Mouse (Mus musculus): ENCODE data around the gene Alox8. TPM values are rescaled to one million over a fixed set of nuclear protein-coding genes. Genes with fewer than 3 reads are reported as not detected.

The Alox8 gene
- polyA plus RNA-seq, 1 experiment = not detected

DNA sequence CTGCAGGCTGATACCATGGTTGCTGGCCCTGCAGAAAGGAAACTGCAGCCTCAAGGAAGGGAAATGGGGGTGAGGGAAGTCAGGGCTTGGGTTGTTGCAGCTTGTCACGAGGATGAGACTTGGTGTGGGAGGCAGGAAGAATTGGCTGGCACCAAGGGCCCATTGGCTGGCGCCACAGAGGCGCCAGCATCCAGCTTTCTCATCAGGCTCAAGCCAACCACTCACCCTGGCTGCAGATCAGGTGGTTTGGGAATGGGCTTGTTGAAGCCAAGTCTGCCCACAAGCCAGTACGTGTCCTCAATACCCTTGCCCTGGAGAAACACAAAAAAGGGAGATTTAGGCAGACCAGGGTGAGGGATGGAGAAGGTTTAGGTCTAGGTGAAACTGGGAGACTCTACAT is 25.5 kb upstream of the Alox8 start:
- no peaks in the 10 kb centered on the region for H3K9me3 ChIP-seq (ENCODE audit: control insufficient read depth, low read length)
- H3K4me1 ChIP-seq (ENCODE audit: control insufficient read depth) = no peaks in the 10 kb centered on the region
- no peaks in the 10 kb centered on the region for H3K36me3 ChIP-seq (ENCODE audit: control insufficient read depth)
- TF ChIP-seq TAL1 (IDR thresholded peaks at IDR 0.05; ENCODE audit: low read length) (no peak), GATA1 (IDR thresholded peaks at IDR 0.05; ENCODE audit: low read length) (no peak)
- no peak overlapping the region for H3K4me3 ChIP-seq (replicated peaks)
- H3K27me3 ChIP-seq (ENCODE audit: control insufficient read depth) = peaks cover 7% of the 10 kb centered on the region

GRCm38 (mm10) chr11:69221070-69221469 is 23.4 kb upstream of the Alox8 start:
- no peaks in the 10 kb centered on the region for H3K4me1 ChIP-seq (ENCODE audit: control insufficient read depth)
- no peaks in the 10 kb centered on the region; the same call in 1 of the 2 replicates for H3K27me3 ChIP-seq (ENCODE audit: control insufficient read depth)
- TF ChIP-seq TAL1 (IDR thresholded peaks at IDR 0.05; ENCODE audit: low read length) = no peak
- TF ChIP-seq GATA1 (IDR thresholded peaks at IDR 0.05; ENCODE audit: low read length) = no peak

GRCm38 (mm10) chr11:69218661-69219060 is 21.0 kb upstream of the Alox8 start:
- Histone ChIP-seq H3K36me3 (ENCODE audit: control insufficient read depth) (no peaks in the 10 kb centered on the region), H3K27me3 (ENCODE audit: control insufficient read depth) (no peaks in the 10 kb centered on the region; the same call in 1 of the 2 replicates), H3K4me3 (replicated peaks) (no peak overlapping the region), H3K4me1 (ENCODE audit: control insufficient read depth) (no peaks in the 10 kb centered on the region), H3K9me3 (ENCODE audit: control insufficient read depth, low read length) (no peaks in the 10 kb centered on the region)
- TF ChIP-seq GATA1 (IDR thresholded peaks at IDR 0.05; ENCODE audit: low read length) = no peak
- TF ChIP-seq TAL1 (IDR thresholded peaks at IDR 0.05; ENCODE audit: low read length) = no peak

More at GRCm38 (mm10) chr11:69221070-69221469, 23.4 kb upstream of the Alox8 start:
- Histone ChIP-seq H3K9me3 (ENCODE audit: control insufficient read depth, low read length) (no peaks in the 10 kb centered on the region), H3K4me3 (replicated peaks) (no peak overlapping the region), H3K36me3 (ENCODE audit: control insufficient read depth) (no peaks in the 10 kb centered on the region)

GRCm38 (mm10) chr11:69217411-69217810 is 19.8 kb upstream of the Alox8 start:
- Histone ChIP-seq H3K4me3 (replicated peaks) (no peak overlapping the region), H3K4me1 (ENCODE audit: control insufficient read depth) (no peaks in the 10 kb centered on the region), H3K9me3 (ENCODE audit: control insufficient read depth, low read length) (no peaks in the 10 kb centered on the region), H3K36me3 (ENCODE audit: control insufficient read depth) (no peaks in the 10 kb centered on the region), H3K27me3 (ENCODE audit: control insufficient read depth) (no peaks in the 10 kb centered on the region; the same call in 1 of the 2 replicates)
- TF ChIP-seq TAL1 (IDR thresholded peaks at IDR 0.05; ENCODE audit: low read length) = no peak
- TF ChIP-seq GATA1 (IDR thresholded peaks at IDR 0.05; ENCODE audit: low read length) = no peak

DNA sequence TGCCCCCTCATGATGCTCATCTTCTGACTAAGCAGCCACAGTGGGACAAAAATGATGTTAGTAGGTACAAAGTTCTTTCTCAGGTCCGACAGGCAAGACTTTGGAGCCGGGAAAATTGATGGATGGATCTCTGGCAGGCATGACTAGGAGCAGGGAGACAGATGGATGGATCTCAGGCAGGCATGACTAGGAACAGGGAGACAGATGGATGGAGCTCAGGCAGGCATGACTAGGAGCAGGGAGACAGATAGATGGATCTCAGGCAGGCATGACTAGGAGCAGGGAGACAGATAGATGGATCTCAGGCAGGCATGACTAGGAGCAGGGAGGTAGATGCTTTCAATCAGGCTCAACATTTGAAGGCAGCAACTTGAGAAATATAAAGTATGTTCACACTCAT is 13.8 kb upstream of the Alox8 start:
- no peaks in the 10 kb centered on the region for H3K4me1 ChIP-seq (ENCODE audit: control insufficient read depth)
- TF ChIP-seq GATA1 (IDR thresholded peaks at IDR 0.05; ENCODE audit: low read length) (no peak), TAL1 (IDR thresholded peaks at IDR 0.05; ENCODE audit: low read length) (no peak)
- no peaks in the 10 kb centered on the region for H3K36me3 ChIP-seq (ENCODE audit: control insufficient read depth)
- peaks cover 4% of the 10 kb centered on the region; the same call in 1 of the 2 replicates for H3K27me3 ChIP-seq (ENCODE audit: control insufficient read depth)
- no peak overlapping the region for H3K4me3 ChIP-seq (replicated peaks)
- H3K9me3 ChIP-seq (ENCODE audit: control insufficient read depth, low read length) = no peaks in the 10 kb centered on the region

GRCm38 (mm10) chr11:69202469-69203230 is 5.0 kb upstream of the Alox8 start:
- Histone ChIP-seq H3K27me3 (ENCODE audit: control insufficient read depth) (peaks cover 19% of the 10 kb centered on the region), H3K36me3 (ENCODE audit: control insufficient read depth) (no peaks in the 10 kb centered on the region), H3K9me3 (ENCODE audit: control insufficient read depth, low read length) (no peaks in the 10 kb centered on the region), H3K4me1 (ENCODE audit: control insufficient read depth) (no peaks in the 10 kb centered on the region), H3K4me3 (replicated peaks) (no peak overlapping the region)
- TF ChIP-seq TAL1 (IDR thresholded peaks at IDR 0.05; ENCODE audit: low read length) (no peak), GATA1 (IDR thresholded peaks at IDR 0.05; ENCODE audit: low read length) (no peak)

DNA sequence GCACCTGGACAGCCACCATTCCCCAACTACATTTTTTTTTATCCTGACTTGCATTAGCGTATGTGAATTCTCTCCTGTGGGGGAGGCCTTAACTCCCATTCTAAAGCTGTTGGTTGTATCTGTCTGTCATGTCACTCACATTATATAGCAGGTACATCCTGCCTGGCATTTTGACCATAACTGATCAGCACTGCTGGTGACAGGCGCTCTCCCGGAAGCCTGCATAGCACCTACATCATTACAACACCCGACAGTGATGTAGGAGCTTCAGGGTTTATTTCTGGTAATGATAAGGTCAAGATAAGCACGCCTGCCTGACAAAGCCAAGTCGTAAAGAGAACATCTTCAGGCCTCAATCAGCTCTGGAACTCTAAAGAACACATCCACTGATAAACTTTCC is 2.6 kb upstream of the Alox8 start:
- no peak overlapping the region for H3K4me3 ChIP-seq (replicated peaks)
- peaks cover 36% of the 10 kb centered on the region for H3K27me3 ChIP-seq (ENCODE audit: control insufficient read depth)
- TF ChIP-seq TAL1 (IDR thresholded peaks at IDR 0.05; ENCODE audit: low read length) = no peak
- no peak for TF ChIP-seq GATA1 (IDR thresholded peaks at IDR 0.05; ENCODE audit: low read length)

GRCm38 (mm10) chr11:69199251-69199650 is 1.6 kb upstream of the Alox8 start:
- TF ChIP-seq GATA1 (IDR thresholded peaks at IDR 0.05; ENCODE audit: low read length) (no peak), TAL1 (IDR thresholded peaks at IDR 0.05; ENCODE audit: low read length) (no peak)
- Histone ChIP-seq H3K4me3 (replicated peaks) (no peak overlapping the region), H3K36me3 (ENCODE audit: control insufficient read depth) (no peaks in the 10 kb centered on the region), H3K4me1 (ENCODE audit: control insufficient read depth) (no peaks in the 10 kb centered on the region), H3K27me3 (ENCODE audit: control insufficient read depth) (peaks cover 41% of the 10 kb centered on the region), H3K9me3 (ENCODE audit: control insufficient read depth, low read length) (no peaks in the 10 kb centered on the region)

More for the DNA sequence above, 2.6 kb upstream of the Alox8 start:
- Histone ChIP-seq H3K4me1 (ENCODE audit: control insufficient read depth) (no peaks in the 10 kb centered on the region), H3K9me3 (ENCODE audit: control insufficient read depth, low read length) (no peaks in the 10 kb centered on the region), H3K36me3 (ENCODE audit: control insufficient read depth) (no peaks in the 10 kb centered on the region)

DNA sequence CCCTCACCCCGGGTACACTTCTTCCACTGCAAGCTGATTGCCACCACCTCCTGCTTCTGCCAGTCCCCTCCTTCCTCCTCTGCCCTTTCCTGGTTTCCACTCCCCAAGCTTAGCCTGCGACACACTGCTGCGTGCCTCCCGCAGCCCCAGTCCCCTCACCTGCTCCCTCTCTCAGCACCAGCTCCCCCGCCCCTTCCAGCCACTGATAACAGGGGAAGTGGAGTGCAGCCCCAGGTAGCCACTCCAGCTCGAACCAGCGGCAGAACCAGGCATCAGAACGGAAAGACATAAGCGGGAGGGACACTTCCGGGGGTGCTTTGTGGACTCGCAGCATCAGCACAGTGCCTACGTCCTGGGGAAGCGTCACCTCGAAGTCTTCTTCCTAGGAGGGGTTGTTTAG is 449 bp downstream of the Alox8 start:
- no peaks in the 10 kb centered on the region for H3K9me3 ChIP-seq (ENCODE audit: control insufficient read depth, low read length)
- no peak overlapping the region for H3K4me3 ChIP-seq (replicated peaks)
- no peaks in the 10 kb centered on the region for H3K36me3 ChIP-seq (ENCODE audit: control insufficient read depth)
- peaks cover 46% of the 10 kb centered on the region for H3K27me3 ChIP-seq (ENCODE audit: control insufficient read depth)
- no peaks in the 10 kb centered on the region for H3K4me1 ChIP-seq (ENCODE audit: control insufficient read depth)
- no peak for TF ChIP-seq TAL1 (IDR thresholded peaks at IDR 0.05; ENCODE audit: low read length)
- TF ChIP-seq GATA1 (IDR thresholded peaks at IDR 0.05; ENCODE audit: low read length) = no peak
